Mouse (Mus musculus) c-Kit-positive CD71-positive TER-119-positive erythroid progenitor cells, embryonic 14.5 days (primary cell): ENCODE measurements around the gene Col28a1.

Experiments used
- DNase-seq: peaks from one replicate; pipeline ENCODE4 v3.0.0-alpha.2; 2013; ENCODE audit warnings: low spot score

The Col28a1 gene

GRCm38 (mm10) chr6:8192517-8192916, at the start of gene Col28a1:
Gene Col28a1, minus strand, starts transcription at chr6:8192617.
- DNase-seq = no peak

- DNase-seq = no peak
Measured at GRCm38 (mm10) chr6:8228596-8228995, 36.2 kb upstream of the Col28a1 start.

- no peak for DNase-seq
Measured at GRCm38 (mm10) chr6:8227035-8227434, 34.6 kb upstream of the Col28a1 start.

GRCm38 (mm10) chr6:8210661-8211060, 18.2 kb upstream of the Col28a1 start:
- DNase-seq = peak; percentile 25

GRCm38 (mm10) chr6:8209866-8210186, 17.4 kb upstream of the Col28a1 start:
- no peak for DNase-seq

- peak; percentile 81 for DNase-seq
Measured at GRCm38 (mm10) chr6:8209047-8209865, 16.8 kb upstream of the Col28a1 start, which contains the start of gene Mios. Gene Mios, plus strand, starts transcription at chr6:8209222.

- DNase-seq = no peak
Measured at GRCm38 (mm10) chr6:8189917-8190316, 2.5 kb downstream of the Col28a1 start.

GRCm38 (mm10) chr6:8188599-8189233, 3.7 kb downstream of the Col28a1 start:
- DNase-seq = no peak

GRCm38 (mm10) chr6:8178397-8178941, 13.9 kb downstream of the Col28a1 start:
- no peak for DNase-seq

GRCm38 (mm10) chr6:8176116-8176515, 16.3 kb downstream of the Col28a1 start:
- no peak for DNase-seq

GRCm38 (mm10) chr6:8175346-8175745, 17.1 kb downstream of the Col28a1 start:
- DNase-seq = no peak

- no peak for DNase-seq
Measured at GRCm38 (mm10) chr6:8174062-8174461, 18.4 kb downstream of the Col28a1 start.

GRCm38 (mm10) chr6:8172101-8172500, 20.3 kb downstream of the Col28a1 start:
- no peak for DNase-seq

GRCm38 (mm10) chr6:8164741-8165140, 27.7 kb downstream of the Col28a1 start:
- DNase-seq = no peak

- no peak for DNase-seq
Measured at GRCm38 (mm10) chr6:8160001-8160400, 32.4 kb downstream of the Col28a1 start.

- no peak for DNase-seq
Measured at GRCm38 (mm10) chr6:8157121-8157520, 35.3 kb downstream of the Col28a1 start.

GRCm38 (mm10) chr6:8152551-8153361, 39.7 kb downstream of the Col28a1 start:
- no peak for DNase-seq

- no peak for DNase-seq
Measured at GRCm38 (mm10) chr6:8148916-8149315, 43.5 kb downstream of the Col28a1 start.

- peak; percentile 1 for DNase-seq
Measured at GRCm38 (mm10) chr6:8141881-8142280, 50.5 kb downstream of the Col28a1 start.

GRCm38 (mm10) chr6:8130149-8130548, 62.3 kb downstream of the Col28a1 start:
- DNase-seq = no peak

- no peak for DNase-seq
Measured at GRCm38 (mm10) chr6:8128164-8128563, 64.3 kb downstream of the Col28a1 start.

GRCm38 (mm10) chr6:8126545-8126944, 65.9 kb downstream of the Col28a1 start:
- no peak for DNase-seq
